ENCODE assay signal across 8 mouse cellular contexts in genomic region chr9:62828662-62829086, GRCm38 (mm10). TPM values are rescaled to one million over a fixed set of nuclear protein-coding genes. Genes with fewer than 3 reads are reported as not detected.
DNase-seq lines count a peak whose midpoint lies in the region; ATAC-seq and TF ChIP-seq lines count a peak whose summit lies in the region.

No protein-coding gene starts in this region.

- 0% methylated on average over 23 of the region's 23 CpGs for WGBS in forebrain, embryonic 14.5 days
- WGBS in lung, adult 2 months: 2% methylated on average over 23 of the region's 23 CpGs

- intact Hi-C loops in heart, postnatal 25 days (cut with DNase I): no loop called here

- H3K9ac ChIP-seq in forebrain, embryonic 14.5 days (ENCODE audit: low read length): no peak overlapping the region

- H3K4me2 ChIP-seq in forebrain, embryonic 14.5 days (ENCODE audit: low read length): peak overlapping the region; percentile 60

- no peaks in the 10 kb centered on the region for H3K27me3 ChIP-seq in forebrain, embryonic 14.5 days (replicated peaks; ENCODE audit: control insufficient read depth, insufficient read depth, low read length)

- 0 out of 2 replicates have a peak, but pooled peaks have one; percentile 11 for TF ChIP-seq POLR2A in lung, adult 2 months (IDR thresholded peaks at IDR 0.05; ENCODE audit: borderline replicate concordance, extremely low read depth, low read depth, low read length)

- peak overlapping the region; percentile 39 for H3K4me3 ChIP-seq in forebrain, embryonic 14.5 days (ENCODE audit: low read depth, low read length)
- peak overlapping the region; percentile 32 for H3K4me3 ChIP-seq in lung, adult 2 months (replicated peaks; ENCODE audit: extremely low read depth, low read depth, low read length)

- H3K9me3 ChIP-seq in forebrain, embryonic 14.5 days (replicated peaks; ENCODE audit: control insufficient read depth, low read length): no peaks in the 10 kb centered on the region

- no peaks in the 10 kb centered on the region for H3K36me3 ChIP-seq in forebrain, embryonic 14.5 days (ENCODE audit: control insufficient read depth, insufficient read depth, low read length)

- peak; percentile 79 for TF ChIP-seq CTCF in lung, adult 2 months (IDR thresholded peaks at IDR 0.05; ENCODE audit: insufficient read depth, low read length)

- peak; percentile 96 for ATAC-seq in forebrain, embryonic 14.5 days
- ATAC-seq in neutrophil, adult 5-6 weeks (ENCODE audit: extremely low read depth, insufficient number of reproducible peaks, low FRiP score, poor library complexity, severe bottlenecking): peak; percentile 94

- peak; percentile 99 for DNase-seq in ES-CJ7 (ENCODE audit: low read depth, low spot score)
- DNase-seq in cerebellum, adult 11 months: peak; percentile 91
- DNase-seq in forebrain, embryonic 14.5 days (ENCODE audit: low spot score): peak; percentile 97
- DNase-seq in heart, postnatal 25 days (ENCODE audit: low spot score): peak; percentile 92
- DNase-seq in layer of hippocampus, adult 18-20 months (ENCODE audit: low spot score in 2 of 2): peak; percentile 90 to 94
- DNase-seq in lung, adult 2 months: peak; percentile 95
- peak; percentile 78 to 80 for DNase-seq in thymus, adult 18-20 months

- H3K27ac ChIP-seq in forebrain, embryonic 14.5 days (ENCODE audit: low read depth, low read length): peak overlapping the region; percentile 48

- peaks cover 8% of the 10 kb centered on the region; the same call in 1 of the 2 replicates for H3K4me1 ChIP-seq in forebrain, embryonic 14.5 days (ENCODE audit: control insufficient read depth, insufficient read depth, low read length)
- H3K4me1 ChIP-seq in lung, adult 2 months (ENCODE audit: control insufficient read depth, insufficient read depth, low read length): peaks cover 4% of the 10 kb centered on the region

RNA-seq across cellular contexts. Expression of gene Cln6, which starts 9.9 kb away (rescaled TPM):
- polyA plus RNA-seq in forebrain, embryonic 14.5 days (2014; fragmentation: Nextera tagmentation; extraction: Ambion mirVana): 3.8 and 4.9 TPM in 2 replicates
- 10 to 100 TPM; 18.0 to 19.7 TPM for total RNA-seq in heart, postnatal 25 days (2021)
- 10 to 100 TPM; 10.2 to 13.5 TPM for total RNA-seq in layer of hippocampus, adult 18-20 months (2021)
- polyA plus RNA-seq in lung, adult 2 months (2012; rRNA removed): 58.1 and 60.8 TPM in 2 replicates
- 0.70 and 2.6 TPM in 2 replicates for total RNA-seq in neutrophil, adult 5-6 weeks (2017)

RNA-seq across cellular contexts. Expression of gene Fem1b, which starts 16.9 kb away (rescaled TPM):
- polyA plus RNA-seq in forebrain, embryonic 14.5 days (2014; fragmentation: Nextera tagmentation; extraction: Ambion mirVana): 57.8 and 60.8 TPM in 2 replicates
- total RNA-seq in heart, postnatal 25 days (2021): 10 to 100 TPM; 18.2 to 20.6 TPM
- total RNA-seq in layer of hippocampus, adult 18-20 months (2021): 100 to 1,000 TPM in 1 of 2 experiments, 10 to 100 TPM in 1; 95.5 to 100 TPM
- 12.1 and 13.9 TPM in 2 replicates for polyA plus RNA-seq in lung, adult 2 months (2012; rRNA removed)
- total RNA-seq in neutrophil, adult 5-6 weeks (2017): 21.5 and 22.7 TPM in 2 replicates

RNA-seq across cellular contexts. Expression of gene Calml4, which starts 29.2 kb away (rescaled TPM):
- 12.0 and 12.9 TPM in 2 replicates for polyA plus RNA-seq in forebrain, embryonic 14.5 days (2014; fragmentation: Nextera tagmentation; extraction: Ambion mirVana)
- total RNA-seq in heart, postnatal 25 days (2021): 1 to 10 TPM; 1.3 to 1.7 TPM
- total RNA-seq in layer of hippocampus, adult 18-20 months (2021): 1 to 10 TPM; 1.8 to 2.0 TPM
- polyA plus RNA-seq in lung, adult 2 months (2012; rRNA removed): 7.1 and 11.6 TPM in 2 replicates
- total RNA-seq in neutrophil, adult 5-6 weeks (2017): 0.61 TPM in 1 of 2 replicates, not detected in the other

Comparison
In these comparisons a context has a peak if more than half of its experiments do, and no peak if none do; other contexts are left out.
1. Peak in every context shown above with its lines: DNase-seq, ATAC-seq, H3K4me3 ChIP-seq and H3K27ac ChIP-seq.